Mouse (Mus musculus): ENCODE data around the gene Slf2.

- no peak for TF ChIP-seq GATA1 (IDR thresholded peaks at IDR 0.05; ENCODE audit: borderline replicate concordance, low read length)
- TF ChIP-seq CTCF (IDR thresholded peaks at IDR 0.05; ENCODE audit: low read depth, low read length) = no peak
- no peak for TF ChIP-seq TAL1 (conservative IDR thresholded peaks at IDR 0.05; ENCODE audit: low read depth, low read length)
Observed at GRCm38 (mm10) chr19:44904141-44904720, 26.7 kb upstream of the Slf2 start.
